Mouse (Mus musculus) c-Kit-positive CD71-negative TER-119-negative erythroid progenitor cells, embryonic 14.5 days (primary cell): ENCODE measurements at regions not wholly inside any gene's neighbourhood (a gene's known extent, or its start where the extent isn't known, plus 50 kb on each side); places are given as distances from the start of the nearest gene placed in this dataset.

Experiments
- DNase-seq: peaks from one replicate; pipeline ENCODE4 v3.0.0-alpha.2; 2013; ENCODE audit warnings: low read depth

- no peak for DNase-seq
Observed at GRCm38 (mm10) chr1:120761364-120761763, 159.1 kb downstream of the En1 start.

GRCm38 (mm10) chr1:120762498-120762897, 160.3 kb downstream of the En1 start:
- no peak for DNase-seq

GRCm38 (mm10) chr1:120762921-120763595, 160.8 kb downstream of the En1 start:
- DNase-seq = no peak

- DNase-seq = no peak
Observed at GRCm38 (mm10) chr1:120767054-120767453, 164.8 kb downstream of the En1 start.

- no peak for DNase-seq
Observed at GRCm38 (mm10) chr1:120771269-120771668, 169.1 kb downstream of the En1 start.

GRCm38 (mm10) chr1:120776906-120777305, 174.7 kb downstream of the En1 start:
- no peak for DNase-seq

- DNase-seq = no peak
Observed at GRCm38 (mm10) chr1:120777468-120777867, 175.2 kb downstream of the En1 start.

- DNase-seq = no peak
Observed at GRCm38 (mm10) chr1:120795245-120795644, 193.0 kb downstream of the En1 start.

GRCm38 (mm10) chr1:120801248-120801979, 199.2 kb downstream of the En1 start:
- no peak for DNase-seq

- DNase-seq = no peak
Observed at GRCm38 (mm10) chr1:120801980-120802364, 199.8 kb downstream of the En1 start.

- DNase-seq = no peak
Observed at GRCm38 (mm10) chr1:120814441-120814840, 212.2 kb downstream of the En1 start.

GRCm38 (mm10) chr1:120816237-120816820, 214.1 kb downstream of the En1 start:
- DNase-seq = no peak

- no peak for DNase-seq
Observed at GRCm38 (mm10) chr1:120817563-120817962, 215.3 kb downstream of the En1 start.

GRCm38 (mm10) chr1:120831975-120832374, 229.8 kb downstream of the En1 start:
- no peak for DNase-seq

GRCm38 (mm10) chr1:120842596-120842995, 240.4 kb downstream of the En1 start:
- no peak for DNase-seq

- DNase-seq = no peak
Observed at GRCm38 (mm10) chr1:120846146-120846545, 243.9 kb downstream of the En1 start.

- no peak for DNase-seq
Observed at GRCm38 (mm10) chr1:120851860-120852503, 249.8 kb downstream of the En1 start.

GRCm38 (mm10) chr1:120857566-120857965, 255.3 kb downstream of the En1 start:
- no peak for DNase-seq

GRCm38 (mm10) chr1:120859546-120859945, 257.3 kb downstream of the En1 start:
- DNase-seq = no peak

- no peak for DNase-seq
Observed at GRCm38 (mm10) chr1:120872554-120872953, 270.3 kb downstream of the En1 start.

- no peak for DNase-seq
Observed at GRCm38 (mm10) chr1:120882959-120883549, 280.8 kb downstream of the En1 start.

- DNase-seq = no peak
Observed at GRCm38 (mm10) chr1:120883632-120884031, 281.4 kb downstream of the En1 start.
